Mouse (Mus musculus): ENCODE results near the gene Gm3336.

GRCm38 (mm10) chr8:70682193-70682592, 36.1 kb upstream of the Gm3336 start:
- TF ChIP-seq CTCF (IDR thresholded peaks at IDR 0.05; ENCODE audit: extremely low read depth, insufficient read depth, insufficient read length, insufficient replicate concordance) = no peak
- TF ChIP-seq POLR2A (IDR thresholded peaks at IDR 0.05; ENCODE audit: low read depth, low read length) = no peak
